Mouse (Mus musculus) thymus, adult 2 months (tissue): Measurements from ENCODE around the gene Pla2r1. TPM values are rescaled to one million over a fixed set of nuclear protein-coding genes. Genes with fewer than 3 reads are reported as not detected.

Source experiments
- DNase-seq: peaks from one replicate; pipeline ENCODE4 v3.0.0; 2021
- H3K27ac ChIP-seq: fragments of 200-500 bp; 2 replicates; pipeline ENCODE4 v1.5.1; 2012; ENCODE audit warnings: low read length, control low read depth; ENCODE audit not compliant: control insufficient read depth, insufficient read depth
- H3K27me3 ChIP-seq: fragments of 200-500 bp; 2 replicates; pipeline ENCODE4 v1.6.1; 2012; ENCODE audit warnings: mild to moderate bottlenecking, low read length, moderate library complexity, mixed read lengths; ENCODE audit not compliant: control insufficient read depth, insufficient read depth
- H3K36me3 ChIP-seq: fragments of 200-500 bp; 2 replicates; pipeline ENCODE4 v1.6.1; 2012; ENCODE audit warnings: mild to moderate bottlenecking, low read length, moderate library complexity; ENCODE audit not compliant: control insufficient read depth, insufficient read depth
- H3K4me1 ChIP-seq: fragments of 200-500 bp; replicated peaks from 2 replicates; pipeline ENCODE4 v1.6.1; 2012; ENCODE audit warnings: low read length; ENCODE audit not compliant: control insufficient read depth, insufficient read depth
- H3K4me3 ChIP-seq: fragments of 200-500 bp; 2 replicates; pipeline ENCODE4 v1.5.1; 2012; ENCODE audit warnings: mild to moderate bottlenecking, low read length, control low read depth, moderate library complexity; ENCODE audit not compliant: control insufficient read depth, insufficient read depth
- CTCF ChIP-seq: fragments of 200-500 bp; IDR thresholded peaks from 2 replicates; pipeline ENCODE4 v1.5.1; 2012; ENCODE audit warnings: mild to moderate bottlenecking, control low read depth, low read length, moderate library complexity, borderline replicate concordance; ENCODE audit not compliant: control insufficient read depth, poor library complexity, insufficient read depth; ENCODE audit errors: extremely low read depth
- POLR2A ChIP-seq: fragments of 200-500 bp; IDR thresholded peaks from 2 replicates; pipeline ENCODE4 v1.6.1; 2012; ENCODE audit warnings: mild to moderate bottlenecking, low read length, control low read depth, moderate library complexity; ENCODE audit not compliant: control insufficient read depth, poor library complexity, insufficient read depth; ENCODE audit errors: extremely low read depth
- WGBS: fragments of 180-500 bp; shearing (Covaris S2); methylation state at CpG from one replicate; pipeline ENCODE4 v1.1.7; 2018; 5-methylcytosine and 5-hydroxymethylcytosine counted together
- polyA plus RNA-seq: library from polyadenylated mRNA; depleted of rRNA; stranded (reverse); fragments of >200 nt; gene quantifications from 2 replicates; pipeline ENCODE4 v1.2.3, GENCODE M21; 2012

The Pla2r1 gene
- polyA plus RNA-seq, 1 experiment, result 0.47 TPM

DNA sequence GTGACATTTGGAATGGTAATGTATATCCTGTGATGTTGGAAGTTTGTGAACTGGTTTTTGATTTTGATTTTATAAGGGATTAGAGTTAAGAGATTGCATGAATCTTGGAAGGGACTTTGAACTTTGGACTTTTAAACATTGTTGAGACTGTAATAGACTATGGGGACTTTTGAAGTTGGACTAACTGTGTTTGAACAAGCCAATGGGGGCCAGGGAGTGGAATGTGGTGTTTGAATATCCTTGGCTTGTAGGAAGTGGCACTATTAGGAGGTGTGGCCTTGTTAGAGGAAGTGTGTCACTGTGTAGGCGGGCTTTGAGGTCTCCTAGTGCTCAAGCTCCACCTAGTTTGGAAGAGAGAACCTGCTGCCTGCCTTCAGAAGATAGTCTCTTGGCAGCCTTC, 42.4 kb downstream of the Pla2r1 start:
- no peak overlapping the region for H3K27ac ChIP-seq
- H3K4me3 ChIP-seq, result no peak overlapping the region
- no peak for DNase-seq
- TF ChIP-seq CTCF (no peak), POLR2A (no peak)
- WGBS, result 96% methylated on average over 1 of the region's 1 CpGs
- no peaks in the 10 kb centered on the region for H3K27me3 ChIP-seq
- no peaks in the 10 kb centered on the region for H3K36me3 ChIP-seq
- no peaks in the 10 kb centered on the region for H3K4me1 ChIP-seq

- H3K4me1 ChIP-seq, result peaks cover 13% of the 10 kb centered on the region
- no peak overlapping the region; the same call in 1 of the 2 replicates for H3K27ac ChIP-seq
- DNase-seq, result no peak
- TF ChIP-seq CTCF (no peak), POLR2A (no peak)
- no peak overlapping the region for H3K4me3 ChIP-seq
- WGBS, result 56% methylated on average over 2 of the region's 2 CpGs
- H3K27me3 ChIP-seq, result no peaks in the 10 kb centered on the region
- H3K36me3 ChIP-seq, result no peaks in the 10 kb centered on the region
Observed at GRCm38 (mm10) chr2:60505145-60505544, 48.0 kb downstream of the Pla2r1 start.

DNA sequence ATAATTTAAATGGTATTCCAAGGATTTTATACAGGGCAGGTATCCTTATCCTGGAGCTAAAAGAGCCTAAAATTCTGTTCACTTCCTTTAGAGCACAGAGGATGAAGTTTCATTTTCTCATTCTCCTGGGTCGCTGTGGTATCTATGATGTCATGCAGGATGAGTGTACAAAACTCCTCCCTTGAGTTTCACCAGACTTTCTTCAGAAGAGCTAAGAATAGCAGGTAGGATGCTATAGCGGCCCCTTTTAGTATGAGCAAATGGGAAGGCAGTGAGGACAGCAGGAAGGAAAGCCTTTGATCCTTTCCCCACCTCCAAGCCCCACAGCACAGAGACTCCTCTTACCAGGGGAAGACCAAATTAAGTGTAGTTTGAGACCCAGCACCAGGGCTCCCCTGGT, 48.4 kb downstream of the Pla2r1 start:
- TF ChIP-seq POLR2A, result no peak
- Histone ChIP-seq H3K4me3 (no peak overlapping the region), H3K4me1 (peaks cover 13% of the 10 kb centered on the region), H3K36me3 (no peaks in the 10 kb centered on the region), H3K27ac (no peak overlapping the region; the same call in 1 of the 2 replicates), H3K27me3 (no peaks in the 10 kb centered on the region)
- 3% methylated on average over 2 of the region's 2 CpGs for WGBS
- DNase-seq, result no peak

DNA sequence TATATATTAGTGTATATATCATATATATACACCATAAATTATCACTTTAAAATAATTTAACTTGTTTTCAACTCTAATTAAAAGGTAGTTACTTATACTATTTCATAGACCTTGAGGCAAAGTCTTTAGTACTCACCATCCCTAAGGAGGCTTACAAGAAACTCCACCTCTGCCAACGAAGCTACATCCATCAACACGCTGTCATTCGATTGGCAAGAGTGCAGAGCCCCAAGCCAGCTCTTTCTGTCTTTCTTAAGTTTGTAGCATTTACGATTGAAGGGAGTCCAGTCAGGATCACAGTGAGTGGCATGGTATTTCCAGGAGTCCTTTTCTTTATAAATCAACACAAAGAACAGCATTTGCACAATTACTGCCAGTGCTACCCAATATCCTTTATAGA, 49.1 kb downstream of the Pla2r1 start:
- H3K4me3 ChIP-seq, result no peak overlapping the region
- no peak for DNase-seq
- H3K27ac ChIP-seq, result no peak overlapping the region
- H3K27me3 ChIP-seq, result no peaks in the 10 kb centered on the region
- 96% methylated on average over 4 of the region's 4 CpGs for WGBS
- no peaks in the 10 kb centered on the region for H3K36me3 ChIP-seq
- H3K4me1 ChIP-seq, result peaks cover 13% of the 10 kb centered on the region
- TF ChIP-seq CTCF, result no peak
- TF ChIP-seq POLR2A, result no peak

DNA sequence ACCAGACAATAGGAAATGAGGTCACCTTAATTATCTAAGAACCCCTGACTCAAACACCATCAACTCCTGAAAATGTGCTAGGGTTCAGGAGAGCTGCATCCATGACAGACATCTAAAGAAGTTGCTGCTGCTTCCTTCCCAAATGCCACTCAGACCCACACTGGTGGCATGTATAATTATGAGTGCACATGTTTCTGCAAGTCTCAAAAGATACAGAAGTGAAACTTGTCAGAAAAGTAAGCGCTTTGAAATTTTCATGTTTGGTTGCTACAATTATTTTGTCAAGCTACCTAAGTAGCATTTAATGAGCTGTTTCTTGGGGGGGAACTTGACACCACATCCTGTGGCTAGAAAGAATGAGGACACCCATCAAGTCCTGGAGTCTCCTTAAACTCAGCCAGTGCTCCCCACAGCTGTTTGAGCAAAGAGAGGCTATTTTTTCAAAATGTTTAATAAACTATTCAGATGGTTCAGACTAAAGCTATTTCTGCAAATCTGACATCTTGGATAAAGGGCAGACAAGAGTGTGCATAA, 52.5 kb downstream of the Pla2r1 start:
- Histone ChIP-seq H3K36me3 (no peaks in the 10 kb centered on the region), H3K4me1 (peaks cover 20% of the 10 kb centered on the region), H3K27ac (no peak overlapping the region), H3K27me3 (no peaks in the 10 kb centered on the region; the same call in 1 of the 2 replicates), H3K4me3 (no peak overlapping the region)
- WGBS, result 6% methylated on average over 1 of the region's 1 CpGs
- DNase-seq, result no peak
- no peak for TF ChIP-seq POLR2A
- TF ChIP-seq CTCF, result no peak

DNA sequence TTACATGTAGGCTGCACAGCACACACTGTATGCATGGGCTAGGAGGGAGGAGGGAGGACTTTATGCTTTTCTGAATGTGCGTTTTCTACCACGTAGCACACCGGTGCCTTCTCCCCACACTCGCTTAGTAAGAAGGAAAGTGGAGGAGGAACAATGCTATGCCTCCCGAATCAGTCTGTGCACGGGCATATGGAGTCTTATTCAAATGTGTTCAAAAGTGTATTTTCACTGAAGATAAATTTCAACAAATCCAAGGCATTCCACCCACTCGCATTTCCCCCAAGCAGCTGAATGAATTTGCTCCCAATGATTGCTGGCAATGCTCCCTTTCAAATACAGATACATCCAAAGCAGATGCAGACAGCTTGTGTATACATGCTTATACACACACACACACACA, 73.2 kb downstream of the Pla2r1 start:
- Histone ChIP-seq H3K27ac (no peak overlapping the region), H3K4me1 (no peaks in the 10 kb centered on the region), H3K36me3 (no peaks in the 10 kb centered on the region), H3K27me3 (no peaks in the 10 kb centered on the region), H3K4me3 (no peak overlapping the region)
- 95% methylated on average over 7 of the region's 7 CpGs for WGBS
- TF ChIP-seq POLR2A (no peak), CTCF (no peak)
- no peak for DNase-seq

- Histone ChIP-seq H3K4me3 (no peak overlapping the region), H3K4me1 (no peaks in the 10 kb centered on the region), H3K36me3 (no peaks in the 10 kb centered on the region), H3K27me3 (no peaks in the 10 kb centered on the region), H3K27ac (no peak overlapping the region)
- no peak for DNase-seq
- TF ChIP-seq POLR2A (no peak), CTCF (no peak)
- WGBS, result 96% methylated on average over 2 of the region's 2 CpGs
Observed at GRCm38 (mm10) chr2:60478778-60479177, 74.3 kb downstream of the Pla2r1 start.
